Mouse (Mus musculus) B cell, adult 62 days (primary cell): Measurements from ENCODE around the gene Irs1. TPM values are rescaled to one million over a fixed set of nuclear protein-coding genes. Genes with fewer than 3 reads are reported as not detected.

Source experiments
- total RNA-seq: library from RNA; stranded (reverse); gene quantifications from 4 replicates; pipeline ENCODE4 v1.2.4, GENCODE M21; 2023

Gene Irs1
- 0.24 to 0.32 TPM (median 0.29 TPM) in 4 replicates for total RNA-seq

GRCm38 (mm10) chr1:82291151-82291797 is at the start of gene Irs1:
TSS of gene Irs1 (minus strand) at chr1:82291416.

GRCm38 (mm10) chr1:82316111-82316745 is 25.0 kb upstream of the Irs1 start, which contains the start of gene Rhbdd1:
TSS of gene Rhbdd1 (plus strand) at chr1:82316452.

GRCm38 (mm10) chr1:82232812-82233211 is 58.4 kb downstream of the Irs1 start, which contains the start of gene Gm9747:
TSS of gene Gm9747 (plus strand) at chr1:82233112.

Other genes with a start within 250 kb of the Irs1 start
- gene Gm9747, start 58.3 kb downstream of the Irs1 start, total RNA-seq = not detected in 4 replicates
- gene Rhbdd1, start 25.0 kb upstream of the Irs1 start, total RNA-seq = 17.1 to 20.0 TPM (median 18.2 TPM) in 4 replicates